8 mouse cellular contexts compared by ENCODE assay signal in the genomic region with DNA sequence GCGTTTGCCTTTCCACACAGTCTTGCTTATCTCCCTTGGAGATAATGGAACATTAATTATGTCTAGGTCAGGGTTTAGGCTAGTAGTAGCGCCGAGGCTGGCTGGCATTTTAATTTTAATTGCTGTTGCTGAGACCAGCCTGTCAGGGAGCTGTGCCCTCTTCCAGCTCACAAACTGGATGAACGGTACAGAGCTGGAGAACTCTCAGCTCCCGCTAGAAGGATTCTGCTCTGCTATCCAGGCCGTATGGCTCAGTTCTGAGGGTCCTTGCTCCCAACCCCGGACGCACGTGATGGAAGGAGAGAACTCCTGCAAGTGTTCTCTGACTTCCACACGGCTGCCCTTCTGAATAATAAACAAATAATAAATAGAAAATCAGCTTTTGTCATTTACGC. TPM values are rescaled to one million over a fixed set of nuclear protein-coding genes. Genes with fewer than 3 reads are reported as not detected.
A peak's percentile ranks its signal among the peaks of the same experiment; 100 is the strongest.
DNase-seq lines count a peak whose midpoint lies in the region; ATAC-seq and TF ChIP-seq lines count a peak whose summit lies in the region.

No protein-coding gene starts in this region.

- peak overlapping the region; percentile 69 for H3K9ac ChIP-seq in hindbrain, embryonic 15.5 days
- peak overlapping the region; percentile 86 for H3K9ac ChIP-seq in midbrain, embryonic 16.5 days (ENCODE audit: low read depth, low read length)

- peaks cover 34% of the 10 kb centered on the region for H3K4me1 ChIP-seq in embryonic facial prominence, embryonic 10.5 days
- H3K4me1 ChIP-seq in hindbrain, embryonic 15.5 days (replicated peaks) = peaks cover 20% of the 10 kb centered on the region
- H3K4me1 ChIP-seq in midbrain, embryonic 16.5 days (ENCODE audit: control insufficient read depth, insufficient read depth, low read length) = peaks cover 15% of the 10 kb centered on the region; the same call in 1 of the 2 replicates

- TF ChIP-seq CTCF in layer of hippocampus, adult 2 months (conservative IDR thresholded peaks at IDR 0.05) = no peak

- no peaks in the 10 kb centered on the region for H3K36me3 ChIP-seq in embryonic facial prominence, embryonic 10.5 days (replicated peaks)
- no peaks in the 10 kb centered on the region for H3K36me3 ChIP-seq in hindbrain, embryonic 15.5 days
- H3K36me3 ChIP-seq in midbrain, embryonic 16.5 days (ENCODE audit: control insufficient read depth, insufficient read depth, low read length) = no peaks in the 10 kb centered on the region

- no peaks in the 10 kb centered on the region for H3K9me3 ChIP-seq in embryonic facial prominence, embryonic 10.5 days
- H3K9me3 ChIP-seq in hindbrain, embryonic 15.5 days = no peaks in the 10 kb centered on the region
- H3K9me3 ChIP-seq in midbrain, embryonic 16.5 days (replicated peaks; ENCODE audit: control insufficient read depth, low read length, poor library complexity, severe bottlenecking) = no peaks in the 10 kb centered on the region

- peak overlapping the region; percentile 71 for H3K4me3 ChIP-seq in layer of hippocampus, adult 2 months
- peak overlapping the region; percentile 81 for H3K4me3 ChIP-seq in embryonic facial prominence, embryonic 10.5 days
- H3K4me3 ChIP-seq in hindbrain, embryonic 15.5 days = peak overlapping the region; percentile 66
- H3K4me3 ChIP-seq in midbrain, embryonic 16.5 days (ENCODE audit: low read depth, low read length) = peak overlapping the region; percentile 73

- H3K4me2 ChIP-seq in hindbrain, embryonic 15.5 days = peak overlapping the region; percentile 94
- peak overlapping the region; percentile 78 for H3K4me2 ChIP-seq in midbrain, embryonic 16.5 days (ENCODE audit: low read length)

- H3K27ac ChIP-seq in layer of hippocampus, adult 2 months = peak overlapping the region; percentile 85
- peak overlapping the region; percentile 87 for H3K27ac ChIP-seq in embryonic facial prominence, embryonic 10.5 days (replicated peaks)
- H3K27ac ChIP-seq in hindbrain, embryonic 15.5 days (replicated peaks) = peak overlapping the region; percentile 87
- peak overlapping the region; percentile 81 for H3K27ac ChIP-seq in midbrain, embryonic 16.5 days (ENCODE audit: low read length)

- peaks cover 13% of the 10 kb centered on the region for H3K27me3 ChIP-seq in embryonic facial prominence, embryonic 10.5 days (replicated peaks; ENCODE audit: low read depth, poor library complexity, severe bottlenecking)
- no peaks in the 10 kb centered on the region for H3K27me3 ChIP-seq in hindbrain, embryonic 15.5 days
- no peaks in the 10 kb centered on the region for H3K27me3 ChIP-seq in midbrain, embryonic 16.5 days (ENCODE audit: control insufficient read depth, insufficient read depth, low read depth, low read length)

- intact Hi-C loops in left cerebral cortex, postnatal 36 days (cut with DNase I) = no loop called here
- intact Hi-C loops in left cerebral cortex, postnatal 25 days (cut with DNase I) = no loop called here

- no peak for DNase-seq in layer of hippocampus, adult 2 months (ENCODE audit: low spot score in 2 of 2)
- DNase-seq in layer of hippocampus, adult 9-10 months (ENCODE audit: low spot score) = no peak
- no peak for DNase-seq in embryonic facial prominence, embryonic 10.5 days (ENCODE audit: low spot score)
- no peak for DNase-seq in left cerebral cortex, postnatal 36 days (ENCODE audit: low spot score in 2 of 2)
- DNase-seq in frontal cortex, postnatal 36 days (ENCODE audit: low spot score in 2 of 2) = no peak
- no peak for DNase-seq in left cerebral cortex, postnatal 25 days (ENCODE audit: low spot score in 2 of 2)

- 32% methylated on average over 11 of the region's 11 CpGs for WGBS in embryonic facial prominence, embryonic 10.5 days
- 20% methylated on average over 11 of the region's 11 CpGs for WGBS in hindbrain, embryonic 15.5 days
- WGBS in midbrain, embryonic 16.5 days = 20% methylated on average over 11 of the region's 11 CpGs

- peak; percentile 60 for ATAC-seq in hindbrain, embryonic 15.5 days (ENCODE audit: low FRiP score, low read depth)
- peak; percentile 59 for ATAC-seq in midbrain, embryonic 16.5 days

RNA-seq across cellular contexts. Expression of a gene that starts 0.7 kb away (rescaled TPM):
- total RNA-seq in layer of hippocampus, adult 2 months (2021) = 10 to 100 TPM; 20.3 to 23.4 TPM
- 8.9 TPM in 2 replicates for polyA plus RNA-seq in embryonic facial prominence, embryonic 10.5 days (2016; fragmentation: Nextera tagmentation; extraction: Ambion mirVana)
- polyA plus RNA-seq in hindbrain, embryonic 15.5 days (2015; fragmentation: Nextera tagmentation; extraction: Ambion mirVana) = 52.0 TPM in 2 replicates
- polyA plus RNA-seq in midbrain, embryonic 16.5 days (2015; fragmentation: Nextera tagmentation; extraction: Ambion mirVana) = 58.3 and 59.1 TPM in 2 replicates
- total RNA-seq in left cerebral cortex, postnatal 36 days (2021) = 10 to 100 TPM; 25.3 to 30.3 TPM
- total RNA-seq in left cerebral cortex, postnatal 25 days (2021) = 10 to 100 TPM; 24.6 to 30.5 TPM

RNA-seq across cellular contexts. Expression of a gene that starts 36.4 kb away (rescaled TPM):
- under 1 TPM; 0.39 to 0.92 TPM for total RNA-seq in layer of hippocampus, adult 2 months (2021)
- polyA plus RNA-seq in embryonic facial prominence, embryonic 10.5 days (2016; fragmentation: Nextera tagmentation; extraction: Ambion mirVana) = 0.83 and 0.88 TPM in 2 replicates
- polyA plus RNA-seq in hindbrain, embryonic 15.5 days (2015; fragmentation: Nextera tagmentation; extraction: Ambion mirVana) = 0.37 and 1.00 TPM in 2 replicates
- polyA plus RNA-seq in midbrain, embryonic 16.5 days (2015; fragmentation: Nextera tagmentation; extraction: Ambion mirVana) = 0.71 and 0.83 TPM in 2 replicates
- under 1 TPM; 0.39 to 0.54 TPM for total RNA-seq in left cerebral cortex, postnatal 36 days (2021)
- 1 to 10 TPM in 1 of 2 experiments, under 1 TPM in 1; 0.46 to 1.2 TPM for total RNA-seq in left cerebral cortex, postnatal 25 days (2021)
